Mouse (Mus musculus): ENCODE results near the gene Myh9.

Gene Myh9

DNA sequence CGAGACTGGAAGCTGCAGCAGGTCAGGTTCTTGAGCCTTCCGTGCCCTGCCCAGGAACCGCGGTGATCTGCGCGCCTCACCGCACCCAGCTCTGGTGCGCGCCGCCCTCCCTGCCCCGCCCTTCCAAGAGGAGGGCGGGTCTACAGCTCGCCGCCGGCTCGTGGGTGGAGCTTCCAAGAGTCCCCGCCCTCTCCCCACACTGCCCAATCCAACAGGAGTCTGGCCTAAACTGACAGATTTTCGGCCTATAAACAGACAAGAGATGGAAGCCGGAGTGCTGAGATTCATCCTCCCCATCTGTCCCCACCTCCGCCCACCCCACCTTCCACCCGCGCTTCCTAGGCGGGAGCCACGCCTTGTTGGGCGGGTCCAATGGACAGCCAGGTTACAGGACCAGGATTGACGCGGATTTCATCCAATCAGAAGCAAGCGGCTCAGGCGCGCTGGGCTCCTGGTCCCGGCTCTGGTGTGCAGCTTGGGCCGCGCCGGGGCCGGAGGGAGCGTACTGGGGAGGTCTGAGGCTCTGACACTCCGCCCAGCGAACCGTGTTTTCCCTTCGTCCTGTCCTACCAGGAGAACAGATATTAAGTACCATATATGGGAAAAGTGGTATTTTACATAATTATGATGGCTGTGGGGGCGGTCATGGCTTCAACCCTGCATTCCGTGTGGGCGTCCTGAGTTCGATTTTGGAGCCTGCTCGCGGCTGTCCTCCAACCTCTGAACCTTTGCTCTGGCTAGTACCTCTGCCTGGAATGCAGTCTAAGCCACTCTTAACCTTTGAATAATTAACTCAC lies at the start of gene Myh9:
Gene Myh9, minus strand, starts transcription at position 129 of the 797 bp plus-strand sequence.
- in situ Hi-C loops (cut with MboI; ENCODE audit: low pct_unique_long_range_greater_than_20kb in 1 of 2, low sequenced_read_pairs in 2 of 2, unreplicated experiment in 1 of 2), result no loop called here

DNA sequence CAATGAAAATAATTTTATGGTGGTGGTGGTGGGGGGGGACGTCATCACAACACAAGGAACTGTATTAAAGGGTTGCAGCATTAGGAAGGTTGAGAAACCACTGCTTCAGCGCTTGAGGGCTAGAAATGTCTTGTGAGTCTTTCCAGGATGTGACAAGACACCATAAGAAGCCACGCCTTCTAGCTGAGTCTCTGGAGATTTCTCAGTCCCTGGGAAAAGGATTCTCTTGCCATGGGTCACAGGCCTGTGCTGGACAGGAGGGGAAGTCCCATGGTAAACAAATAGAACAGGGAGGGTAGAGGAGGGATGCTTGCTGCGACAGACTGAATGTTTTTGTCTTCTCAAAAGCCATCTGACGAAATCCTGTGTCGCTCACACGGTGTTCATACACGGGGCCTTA lies 49.8 kb upstream of the Myh9 start:
- in situ Hi-C loops (cut with MboI; ENCODE audit: low pct_unique_long_range_greater_than_20kb in 1 of 2, low sequenced_read_pairs in 2 of 2, unreplicated experiment in 1 of 2), result no loop called here

DNA sequence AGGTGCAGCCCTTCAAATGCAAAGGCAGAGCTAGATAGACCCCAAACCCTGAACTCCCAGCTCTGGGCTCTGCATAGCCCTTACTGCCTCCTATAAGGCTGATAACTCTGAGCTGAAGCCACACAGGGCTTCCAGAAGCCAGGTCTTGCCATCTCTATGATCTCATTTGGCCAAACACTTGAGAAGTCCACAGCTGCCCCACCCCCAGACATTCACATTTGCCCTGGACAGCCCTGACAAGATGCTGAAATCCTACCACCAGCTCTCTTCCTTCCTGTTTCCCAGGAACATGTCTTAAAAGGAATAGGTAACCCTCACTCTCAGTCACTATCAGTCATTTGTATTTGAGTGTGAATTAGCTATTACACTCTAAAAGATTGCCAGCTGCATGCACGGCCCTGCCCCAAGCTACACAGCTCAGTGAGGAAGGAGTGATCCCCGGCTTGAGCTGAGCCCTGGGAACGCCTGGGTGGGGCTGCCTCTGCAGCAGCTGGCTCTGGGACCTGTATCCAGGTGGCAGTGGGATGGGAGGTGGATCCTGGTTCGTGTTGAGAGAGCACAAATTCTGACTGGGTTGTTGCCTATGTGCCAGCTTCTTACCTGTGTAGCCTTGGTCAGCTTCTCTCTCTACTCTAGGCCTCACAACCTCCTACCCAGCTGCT lies 47.9 kb upstream of the Myh9 start:
- in situ Hi-C loops (cut with MboI; ENCODE audit: low pct_unique_long_range_greater_than_20kb in 1 of 2, low sequenced_read_pairs in 2 of 2, unreplicated experiment in 1 of 2), result no loop called here

DNA sequence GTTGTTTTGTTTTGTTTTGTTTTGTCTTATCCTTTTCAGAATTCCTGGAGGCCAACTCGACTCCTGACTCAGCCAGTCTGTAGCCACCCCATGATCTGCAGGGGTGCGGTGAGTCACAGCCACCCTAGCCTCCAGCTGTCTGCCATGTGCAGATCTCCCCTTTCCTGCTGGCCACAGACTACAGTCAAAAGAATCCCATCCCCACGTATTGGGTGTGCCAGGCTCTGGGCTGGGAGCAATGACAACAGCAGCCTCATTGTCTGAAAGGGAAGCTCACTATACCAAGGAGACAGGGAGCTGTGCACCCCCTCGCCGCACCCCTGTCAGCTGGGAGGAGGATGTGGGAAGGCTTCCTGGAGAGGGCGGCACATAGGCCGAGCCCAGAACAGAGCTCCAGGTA lies 46.3 kb upstream of the Myh9 start:
- in situ Hi-C loops (cut with MboI; ENCODE audit: low pct_unique_long_range_greater_than_20kb in 1 of 2, low sequenced_read_pairs in 2 of 2, unreplicated experiment in 1 of 2), result no loop called here

DNA sequence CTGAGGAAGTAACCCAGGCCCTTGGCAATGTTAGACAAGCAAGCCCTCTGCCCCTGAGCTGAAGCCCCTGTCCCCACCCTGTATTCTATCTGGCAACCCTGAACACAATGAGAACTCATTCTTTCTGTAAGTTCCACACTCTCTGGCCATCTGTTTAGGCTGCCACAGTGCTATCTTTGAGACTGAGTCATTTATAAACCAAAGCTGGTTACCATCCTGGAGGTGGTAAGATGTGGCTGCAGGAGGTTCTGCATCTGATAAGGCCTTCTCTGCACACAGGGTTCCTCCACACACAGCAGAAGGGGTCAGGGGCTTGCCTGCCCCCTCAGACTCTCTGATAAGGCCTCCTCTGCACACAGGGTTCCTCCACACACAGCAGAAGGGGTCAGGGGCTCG lies 45.1 kb upstream of the Myh9 start:
- in situ Hi-C loops (cut with MboI; ENCODE audit: low pct_unique_long_range_greater_than_20kb in 1 of 2, low sequenced_read_pairs in 2 of 2, unreplicated experiment in 1 of 2), result no loop called here

DNA sequence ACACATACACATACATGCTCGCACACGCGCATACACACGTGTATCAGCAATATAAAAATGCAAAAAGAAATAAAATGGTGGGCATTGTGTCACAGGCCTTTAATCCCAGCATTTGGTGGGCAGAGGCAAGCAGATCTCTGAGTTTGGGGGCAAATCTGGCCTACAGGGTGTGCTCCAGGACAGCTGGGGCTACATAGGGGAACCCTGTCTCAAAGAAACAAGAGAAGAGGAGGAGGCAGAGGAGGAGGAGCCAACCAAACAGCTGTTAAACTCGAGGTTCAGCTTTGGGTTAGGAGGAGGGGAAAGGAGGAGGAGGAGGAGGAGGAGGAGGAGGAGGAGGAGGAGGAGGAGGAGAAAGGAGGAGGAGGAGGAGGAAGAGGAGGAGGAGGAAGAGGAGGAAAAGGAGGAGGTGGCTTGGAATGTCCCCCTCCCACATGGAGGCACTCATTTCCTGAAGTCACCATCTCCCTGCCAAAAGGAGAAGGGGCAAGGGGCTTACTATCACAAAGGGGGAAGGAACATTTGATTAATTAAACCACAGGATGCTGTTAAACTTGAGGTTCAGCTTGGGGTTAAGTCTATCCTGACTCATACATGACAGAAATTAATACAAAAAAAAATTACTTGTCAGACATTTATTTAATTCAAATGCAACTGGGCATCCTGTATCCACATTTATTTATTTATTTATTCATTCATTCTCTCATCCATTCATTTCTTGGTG lies 44.6 kb upstream of the Myh9 start:
- in situ Hi-C loops (cut with MboI; ENCODE audit: low pct_unique_long_range_greater_than_20kb in 1 of 2, low sequenced_read_pairs in 2 of 2, unreplicated experiment in 1 of 2), result no loop called here

DNA sequence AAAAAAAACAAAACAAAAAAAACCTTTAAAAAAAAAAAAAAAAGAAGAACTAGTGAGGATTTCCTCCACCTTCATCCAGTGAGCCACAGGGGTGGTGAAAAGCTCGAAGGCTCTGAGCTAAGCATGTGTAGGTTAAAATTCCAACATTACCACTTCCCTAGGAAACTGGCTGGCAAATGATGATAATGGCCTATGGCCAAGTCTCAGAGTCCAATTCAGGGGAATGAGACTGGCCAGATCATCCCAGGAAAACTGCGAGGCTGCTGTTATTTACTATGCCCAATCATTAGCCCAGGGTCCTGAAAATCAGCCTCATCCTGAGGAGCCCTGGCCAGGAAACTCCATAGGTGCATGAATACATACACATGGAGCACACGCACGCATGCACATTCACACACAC lies 44.0 kb upstream of the Myh9 start:
- in situ Hi-C loops (cut with MboI; ENCODE audit: low pct_unique_long_range_greater_than_20kb in 1 of 2, low sequenced_read_pairs in 2 of 2, unreplicated experiment in 1 of 2), result no loop called here

DNA sequence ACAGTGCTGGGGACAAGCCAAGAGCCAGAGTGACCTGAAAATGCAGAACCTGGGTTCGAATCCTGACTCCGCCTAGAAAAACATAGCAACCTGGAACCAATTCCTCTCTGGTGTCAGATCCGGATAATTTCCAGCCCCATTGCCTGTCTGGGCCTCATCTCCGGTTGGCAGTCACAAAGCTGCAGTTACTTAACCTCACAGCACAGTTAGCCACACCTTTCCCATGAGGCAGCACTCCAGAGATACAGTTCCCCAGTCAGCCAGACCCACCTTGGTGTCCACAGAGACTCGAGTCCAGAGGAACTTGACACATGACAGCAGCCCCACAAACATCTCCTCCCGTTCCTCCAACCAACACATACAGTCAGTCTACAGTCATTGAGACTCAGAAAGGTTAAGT lies 43.2 kb upstream of the Myh9 start:
- in situ Hi-C loops (cut with MboI; ENCODE audit: low pct_unique_long_range_greater_than_20kb in 1 of 2, low sequenced_read_pairs in 2 of 2, unreplicated experiment in 1 of 2), result no loop called here

DNA sequence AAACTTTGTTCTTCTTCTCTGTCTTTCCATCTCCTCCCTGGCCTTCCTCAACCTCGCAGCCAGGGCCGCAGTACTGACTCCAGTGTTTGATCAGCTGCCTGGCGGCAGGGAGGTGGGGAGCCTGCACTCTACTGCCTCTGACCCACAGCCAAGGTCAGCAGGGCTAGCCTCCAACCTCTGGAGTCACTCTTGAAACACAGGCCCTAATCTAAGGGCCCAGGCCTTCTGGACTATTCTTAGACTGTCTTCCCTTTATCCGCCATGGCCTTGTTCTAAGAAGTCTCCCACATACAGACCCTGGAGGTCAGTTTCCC lies 41.7 kb upstream of the Myh9 start:
- in situ Hi-C loops (cut with MboI; ENCODE audit: low pct_unique_long_range_greater_than_20kb in 1 of 2, low sequenced_read_pairs in 2 of 2, unreplicated experiment in 1 of 2), result no loop called here

DNA sequence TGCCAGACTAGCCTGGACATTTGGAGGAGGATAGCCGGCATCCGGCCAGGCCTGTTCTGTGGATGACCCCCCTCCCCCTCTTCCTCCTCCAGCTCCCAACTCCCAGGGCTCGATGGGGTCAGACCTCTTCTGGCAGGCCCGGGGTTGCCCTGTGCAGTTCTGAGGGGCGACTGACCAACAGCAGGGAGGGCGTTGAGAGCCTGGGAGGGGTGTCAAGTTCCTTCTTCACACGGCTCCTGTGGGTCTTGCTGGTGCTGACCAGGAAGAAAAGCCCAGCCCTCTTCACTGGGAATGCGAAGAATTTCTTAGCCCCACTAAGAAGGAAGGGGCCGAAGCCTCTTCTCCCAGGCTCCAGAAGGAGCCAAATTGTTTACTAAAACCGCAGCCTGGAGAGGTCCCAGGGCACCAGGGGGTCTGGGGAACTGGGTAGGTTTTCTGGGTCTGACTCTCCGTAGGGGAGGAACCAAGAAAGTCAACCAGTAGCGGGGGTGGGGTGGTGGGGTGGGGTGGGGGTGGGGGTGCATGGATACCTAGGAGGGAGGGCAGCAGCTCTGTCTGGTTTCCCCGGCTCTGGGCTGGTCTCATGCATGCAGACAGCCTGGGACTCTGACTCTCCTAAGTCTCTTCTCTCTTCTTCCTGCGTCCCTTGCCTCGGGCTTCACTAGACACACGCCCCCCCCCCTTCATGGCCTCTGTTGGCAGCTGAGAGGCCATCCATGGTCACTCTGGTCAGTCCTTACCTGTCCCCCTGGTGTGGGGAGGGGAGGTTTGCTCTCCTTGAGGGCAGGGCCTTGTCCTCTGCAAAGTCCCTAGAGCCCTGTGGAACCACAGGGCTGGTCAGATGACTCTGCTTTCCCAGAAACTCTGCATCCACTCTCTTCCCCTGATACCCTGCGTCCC lies 41.1 kb upstream of the Myh9 start:
- in situ Hi-C loops (cut with MboI; ENCODE audit: low pct_unique_long_range_greater_than_20kb in 1 of 2, low sequenced_read_pairs in 2 of 2, unreplicated experiment in 1 of 2), result no loop called here

DNA sequence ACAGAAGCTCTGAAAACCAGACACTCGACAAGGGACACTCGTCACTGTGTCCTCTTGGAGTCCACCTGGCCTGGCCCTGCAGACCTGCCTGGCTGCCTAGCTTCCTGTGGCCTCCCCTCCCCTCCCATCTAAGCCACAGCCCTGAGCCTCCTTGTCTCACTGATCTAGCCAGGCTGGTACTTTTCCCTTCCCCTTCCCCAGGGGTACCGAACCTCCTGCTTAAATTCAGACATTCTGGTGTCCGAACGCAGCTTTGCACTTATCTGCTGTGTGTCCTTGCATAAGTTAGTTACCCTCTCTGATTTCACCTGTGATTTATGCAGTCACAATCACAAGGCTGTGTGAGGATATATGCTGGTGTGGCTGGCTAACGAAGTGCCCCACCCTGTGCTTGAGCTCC lies 40.3 kb upstream of the Myh9 start:
- in situ Hi-C loops (cut with MboI; ENCODE audit: low pct_unique_long_range_greater_than_20kb in 1 of 2, low sequenced_read_pairs in 2 of 2, unreplicated experiment in 1 of 2), result no loop called here

DNA sequence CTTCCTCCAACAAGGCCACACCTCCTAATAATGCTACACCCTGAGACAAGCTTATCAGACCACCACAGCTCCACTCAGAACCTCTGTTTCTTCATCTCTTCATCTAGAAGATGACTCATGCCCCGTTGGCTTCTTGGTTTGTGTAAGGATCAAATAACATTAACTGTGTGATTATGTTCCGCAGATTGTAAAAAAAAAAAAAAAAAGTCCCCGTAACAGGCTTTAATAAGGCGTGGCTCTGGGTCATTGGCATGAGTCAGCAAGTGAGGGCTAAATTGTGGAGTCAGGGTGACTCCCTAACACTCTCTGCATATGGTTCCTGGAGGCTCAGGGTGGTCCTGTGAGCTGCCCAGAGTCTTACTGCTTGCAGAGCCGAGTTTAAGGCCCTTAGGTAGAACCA lies 39.7 kb upstream of the Myh9 start:
- in situ Hi-C loops (cut with MboI; ENCODE audit: low pct_unique_long_range_greater_than_20kb in 1 of 2, low sequenced_read_pairs in 2 of 2, unreplicated experiment in 1 of 2), result no loop called here

DNA sequence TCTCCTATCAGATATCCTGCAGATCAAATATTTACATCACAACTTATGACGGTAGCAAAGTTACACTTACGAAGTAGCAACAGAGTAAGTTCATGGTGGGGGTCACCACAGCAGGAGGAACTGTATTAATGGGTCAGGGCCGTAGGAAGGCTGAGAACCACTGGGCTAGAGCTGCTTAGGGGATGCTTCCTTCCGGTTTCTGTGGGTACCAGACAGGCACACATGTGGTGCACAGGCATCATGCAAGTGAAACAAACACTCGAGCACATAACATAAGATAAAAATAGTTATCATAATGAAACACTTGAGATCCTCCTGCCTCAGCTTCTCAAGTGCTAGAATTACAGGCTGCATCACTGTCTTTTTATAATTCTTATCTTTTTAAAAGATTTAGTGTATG lies 38.8 kb upstream of the Myh9 start:
- in situ Hi-C loops (cut with MboI; ENCODE audit: low pct_unique_long_range_greater_than_20kb in 1 of 2, low sequenced_read_pairs in 2 of 2, unreplicated experiment in 1 of 2), result no loop called here

DNA sequence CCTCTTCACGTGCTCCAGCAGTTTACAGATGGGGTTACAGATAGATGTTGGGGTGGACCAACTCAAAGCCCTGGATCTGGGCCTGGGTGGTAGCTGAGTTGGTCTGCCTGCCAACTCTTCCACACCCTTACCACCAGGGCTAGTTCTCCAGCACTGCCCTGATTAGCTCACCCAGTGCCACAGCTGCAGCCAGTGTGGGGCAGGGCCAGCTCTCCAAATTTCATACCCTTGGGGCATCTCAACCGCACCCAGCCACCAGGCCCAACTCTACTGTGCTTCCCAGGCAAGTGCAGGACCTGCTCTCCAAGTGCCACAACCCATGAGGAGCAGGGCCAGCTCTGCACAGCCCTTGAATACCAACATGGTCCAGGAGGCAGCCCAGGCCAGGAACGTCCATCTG lies 37.8 kb upstream of the Myh9 start:
- in situ Hi-C loops (cut with MboI; ENCODE audit: low pct_unique_long_range_greater_than_20kb in 1 of 2, low sequenced_read_pairs in 2 of 2, unreplicated experiment in 1 of 2), result no loop called here

DNA sequence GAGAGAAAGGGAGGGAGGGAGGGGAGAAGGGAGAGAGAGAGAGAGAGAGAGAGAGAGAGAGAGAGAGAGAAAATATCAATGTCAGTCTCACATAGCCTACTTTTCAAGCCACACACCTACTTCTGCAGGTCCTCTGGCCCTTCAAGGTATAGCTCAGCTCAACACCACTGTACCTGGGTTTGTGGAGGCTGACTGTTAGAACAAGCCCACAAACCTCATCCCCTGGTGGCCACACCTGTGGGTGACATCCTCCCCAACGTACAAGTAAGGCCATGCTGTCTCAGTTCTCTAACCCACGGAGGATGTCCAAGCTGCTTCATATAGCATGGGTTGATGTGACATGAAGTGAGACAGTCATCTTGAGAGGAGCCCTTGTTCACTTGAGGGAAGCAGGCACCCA lies 35.2 kb upstream of the Myh9 start:
- in situ Hi-C loops (cut with MboI; ENCODE audit: low pct_unique_long_range_greater_than_20kb in 1 of 2, low sequenced_read_pairs in 2 of 2, unreplicated experiment in 1 of 2), result no loop called here

DNA sequence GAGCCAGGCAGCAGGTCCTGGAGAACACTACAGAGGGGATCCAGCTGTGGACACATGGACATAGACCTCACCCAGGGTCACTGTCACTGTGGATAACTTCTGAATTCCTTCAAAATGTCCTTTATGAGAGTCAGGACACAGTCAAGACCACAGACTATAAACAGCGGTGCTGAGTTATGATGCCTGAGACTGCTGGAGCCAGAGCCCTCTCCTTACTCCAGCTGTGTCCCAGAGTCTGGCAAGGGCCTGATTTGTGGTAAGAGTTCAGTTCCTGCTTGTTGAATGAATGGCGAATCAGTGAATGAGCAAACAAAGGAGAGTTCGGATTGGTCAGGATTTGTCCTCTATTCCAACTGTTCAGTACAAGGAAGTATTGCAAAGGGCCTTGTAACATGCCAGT lies 34.7 kb upstream of the Myh9 start:
- in situ Hi-C loops (cut with MboI; ENCODE audit: low pct_unique_long_range_greater_than_20kb in 1 of 2, low sequenced_read_pairs in 2 of 2, unreplicated experiment in 1 of 2), result no loop called here

DNA sequence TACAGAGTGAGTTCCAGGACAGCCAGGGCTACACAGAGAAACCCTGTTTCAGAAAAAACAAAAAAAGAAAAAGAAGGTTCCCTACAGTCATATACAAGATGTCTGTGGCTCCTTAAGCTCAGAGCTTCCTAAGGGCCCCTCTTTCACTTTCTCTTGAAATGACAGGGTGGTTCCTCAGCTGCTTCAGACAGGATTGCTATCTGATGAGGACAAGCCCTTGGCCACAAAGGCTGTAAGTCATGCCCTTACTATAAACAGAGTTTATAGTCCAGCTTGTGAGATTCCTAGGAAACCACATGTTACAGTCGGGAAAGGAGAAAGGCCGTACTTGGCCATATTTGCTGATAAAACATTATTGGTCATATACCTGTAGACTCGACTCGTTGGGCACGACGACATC lies 34.0 kb upstream of the Myh9 start:
- in situ Hi-C loops (cut with MboI; ENCODE audit: low pct_unique_long_range_greater_than_20kb in 1 of 2, low sequenced_read_pairs in 2 of 2, unreplicated experiment in 1 of 2), result no loop called here

DNA sequence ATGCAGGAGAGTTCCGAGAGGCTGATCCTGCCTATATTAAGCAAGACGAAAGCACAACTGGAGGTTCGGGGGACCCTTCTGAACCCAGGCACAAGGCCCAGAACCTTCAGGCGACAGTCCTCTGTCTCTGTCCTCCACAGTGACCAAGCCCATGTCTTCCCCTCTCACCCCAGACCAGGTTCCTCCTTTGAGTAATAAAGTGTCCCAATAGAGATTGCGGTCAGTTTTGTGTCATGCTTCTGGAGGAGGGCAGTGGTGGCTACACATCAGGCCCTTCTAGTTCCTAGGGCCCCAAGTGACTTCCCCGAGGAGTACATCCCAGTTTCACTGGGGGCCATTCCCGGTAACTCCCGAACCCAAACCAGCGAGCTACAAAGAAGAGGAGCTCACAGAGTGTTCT lies 32.8 kb upstream of the Myh9 start:
- in situ Hi-C loops (cut with MboI; ENCODE audit: low pct_unique_long_range_greater_than_20kb in 1 of 2, low sequenced_read_pairs in 2 of 2, unreplicated experiment in 1 of 2), result loop anchor here in 1 of 2 experiments (5.0 kb wide), 1 partner anchor 32 kb away; no protein-coding TSS in a partner anchor

DNA sequence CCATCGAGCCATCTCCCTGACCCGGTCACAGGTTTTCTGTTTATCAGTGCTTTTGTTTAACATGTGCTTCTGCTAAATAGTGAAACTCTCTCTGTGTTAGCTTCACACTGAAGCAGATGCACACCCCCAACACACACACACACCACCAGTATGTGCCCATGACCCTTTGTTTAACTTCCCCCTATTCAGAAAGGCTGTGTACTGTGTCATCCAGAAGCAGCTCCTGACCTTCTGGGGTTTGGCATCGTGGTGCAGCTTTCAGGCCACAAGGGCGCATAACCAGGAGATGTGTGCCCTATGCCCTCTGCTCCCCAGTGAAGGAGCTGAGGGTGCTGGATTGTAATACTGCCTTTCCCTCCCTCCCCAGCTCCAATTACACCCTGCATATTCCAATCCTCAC lies 32.3 kb upstream of the Myh9 start:
- in situ Hi-C loops (cut with MboI; ENCODE audit: low pct_unique_long_range_greater_than_20kb in 1 of 2, low sequenced_read_pairs in 2 of 2, unreplicated experiment in 1 of 2), result loop anchor here in 1 of 2 experiments (5.0 kb wide), 1 partner anchor 33 kb away; no protein-coding TSS in a partner anchor
